Mouse (Mus musculus) left cerebral cortex, adult 2 months (tissue): ENCODE results near the gene Aldh4a1. TPM values are rescaled to one million over a fixed set of nuclear protein-coding genes. Genes with fewer than 3 reads are reported as not detected.

ENCODE experiments used
- DNase-seq, 2 experiments: peaks; one replicate each; pipeline ENCODE4 v3.0.0; 2021 to 2022; ENCODE audit warnings: low spot score in 2 of 2, mixed read lengths in 1 of 2; ENCODE audit errors: extremely low spot score in 1 of 2
- H3K27ac ChIP-seq: fragments of 200-600 bp; 2 replicates; pipeline ENCODE4 v1.8.1; 2022
- H3K4me3 ChIP-seq: fragments of 200-600 bp; 2 replicates; pipeline ENCODE4 v1.8.1; 2022
- CTCF ChIP-seq: fragments of 200-600 bp; IDR thresholded peaks from 2 replicates; pipeline ENCODE4 v1.8.1; 2022; ENCODE audit warnings: antibody characterized with exemption, mild to moderate bottlenecking, moderate library complexity
- intact Hi-C: fragments of 180-260 bp; cut with DNase I; formaldehyde crosslinking; loops from one replicate; pipeline ENCODE4 v1.15.1; 2025
- total RNA-seq, 2 experiments: library from RNA; stranded (reverse); gene quantifications; 2 replicates each; pipeline ENCODE4 v1.2.3; 2021

Aldh4a1 gene
- total RNA-seq, 2 experiments from 2014 or later: 16.9 to 17.0 TPM

DNA sequence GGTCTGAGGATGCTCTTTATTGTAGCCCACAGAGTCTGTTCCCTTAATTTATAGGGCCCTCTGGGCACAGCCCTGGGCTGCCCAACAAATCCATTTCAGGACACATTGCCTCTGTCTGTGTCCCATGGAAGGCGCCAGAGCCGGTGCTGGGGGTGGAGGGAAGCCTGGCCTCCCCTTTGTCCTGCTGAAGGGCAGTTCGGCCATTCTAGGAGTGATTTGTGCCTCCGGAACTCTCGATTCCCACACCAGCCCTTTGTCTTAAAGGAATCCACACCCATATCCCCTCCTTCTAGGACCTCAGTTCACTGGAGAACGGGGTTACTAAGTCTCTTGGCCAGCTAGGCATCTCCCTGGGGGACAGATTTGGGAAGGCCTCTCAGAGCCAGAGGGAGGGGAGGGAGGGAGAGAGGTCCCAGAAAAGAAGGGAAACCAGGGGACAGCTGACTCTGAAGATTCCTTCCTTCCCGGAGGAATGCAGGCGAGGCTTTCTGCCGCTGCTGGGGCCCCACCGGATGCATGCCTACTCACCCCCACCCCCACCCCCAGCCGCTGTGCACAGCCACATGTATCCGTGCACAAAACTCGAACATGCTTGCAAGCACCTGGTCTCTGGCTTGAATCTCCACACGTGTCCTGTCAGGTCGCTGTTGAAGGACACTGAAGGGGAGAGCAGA, 41.9 kb upstream of the Aldh4a1 start:
- no peak for DNase-seq
- intact Hi-C loops: no loop called here
- TF ChIP-seq CTCF: no peak
- Histone ChIP-seq H3K4me3 (peak overlapping the region; percentile 23), H3K27ac (peak overlapping the region; percentile 55)

- peak overlapping the region; percentile 55 for H3K27ac ChIP-seq
- DNase-seq: no peak
- intact Hi-C loops: no loop called here
- peak overlapping the region; percentile 11 for H3K4me3 ChIP-seq
- TF ChIP-seq CTCF: no peak
These were observed 41.1 kb upstream of the Aldh4a1 start for GRCm38 (mm10) chr4:139581427-139582051.

DNA sequence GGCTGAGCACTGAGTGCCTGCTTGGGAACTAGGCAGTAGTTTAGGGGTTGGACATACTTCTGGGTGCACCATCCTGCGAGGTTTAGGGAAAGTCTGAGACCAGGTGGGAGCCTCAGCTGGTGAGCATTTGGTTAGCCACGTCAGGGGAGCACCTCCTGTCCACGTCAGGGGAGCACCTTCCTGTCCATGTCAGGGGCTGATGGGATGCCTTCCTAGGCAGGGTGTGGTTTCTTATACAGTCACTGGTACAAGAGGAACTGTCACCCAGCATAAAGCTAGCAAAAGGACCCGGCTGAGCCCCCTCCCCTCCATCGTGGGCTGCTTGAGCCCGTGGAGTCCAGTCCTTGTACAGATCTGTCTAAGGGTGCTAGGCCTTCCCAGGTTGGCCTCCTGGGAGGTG, 40.3 kb upstream of the Aldh4a1 start:
- no peak overlapping the region for H3K4me3 ChIP-seq
- TF ChIP-seq CTCF: no peak
- H3K27ac ChIP-seq: no peak overlapping the region
- no peak for DNase-seq
- intact Hi-C loops: no loop called here

DNA sequence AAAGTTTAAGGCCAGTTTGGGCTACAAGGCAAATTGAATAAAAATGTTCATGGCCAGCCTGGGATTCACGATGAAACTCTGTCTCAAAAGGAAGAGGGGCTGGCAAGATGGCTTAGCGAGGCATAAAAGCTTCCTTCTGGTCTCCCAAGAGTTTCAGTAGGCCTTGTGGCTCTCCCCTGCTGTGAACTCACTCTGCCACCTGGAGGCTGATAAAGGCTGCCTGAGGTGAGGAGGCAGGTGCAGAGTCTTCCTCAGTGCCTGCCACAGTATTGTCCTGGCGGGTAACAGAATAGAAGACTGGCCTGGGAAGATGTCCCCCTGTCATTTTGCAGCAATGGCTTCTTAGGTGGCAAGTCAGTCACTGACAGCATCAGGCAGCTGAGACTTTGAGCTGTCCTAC, 39.8 kb upstream of the Aldh4a1 start:
- Histone ChIP-seq H3K4me3 (no peak overlapping the region), H3K27ac (no peak overlapping the region)
- TF ChIP-seq CTCF: no peak; the same call in 1 of the 2 replicates
- no peak for DNase-seq
- intact Hi-C loops: no loop called here

DNA sequence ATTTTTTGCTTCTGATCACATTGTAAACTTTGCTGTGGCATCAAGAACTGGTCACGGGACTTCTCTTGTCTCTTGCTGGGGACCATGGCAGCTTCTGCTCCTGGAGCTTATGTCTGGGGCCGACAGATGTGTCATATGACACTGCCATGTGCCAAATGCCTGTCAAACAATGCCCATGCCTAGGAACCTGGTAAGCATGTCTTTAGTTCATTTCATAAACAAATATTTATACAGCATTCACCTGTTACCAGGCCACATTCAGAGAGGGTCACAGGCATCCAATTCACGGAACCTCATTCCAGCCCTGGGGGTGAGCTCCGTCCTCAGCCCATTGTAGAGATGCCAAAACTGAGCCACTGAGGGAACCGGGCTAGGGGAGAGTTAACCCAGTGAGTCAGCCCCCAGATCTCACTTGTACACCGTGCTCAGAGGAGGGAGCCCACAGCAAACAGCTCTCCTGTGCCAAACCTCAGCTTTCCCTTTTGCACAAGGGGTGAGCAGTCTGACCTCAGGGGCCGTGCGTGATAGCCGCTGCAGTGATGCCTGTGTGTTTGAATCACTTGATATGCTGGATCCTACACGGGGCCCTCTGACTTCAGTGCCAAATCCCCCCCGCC, 38.9 kb upstream of the Aldh4a1 start:
- intact Hi-C loops: no loop called here
- no peak overlapping the region for H3K27ac ChIP-seq
- DNase-seq: no peak
- no peak overlapping the region for H3K4me3 ChIP-seq
- TF ChIP-seq CTCF: no peak

DNA sequence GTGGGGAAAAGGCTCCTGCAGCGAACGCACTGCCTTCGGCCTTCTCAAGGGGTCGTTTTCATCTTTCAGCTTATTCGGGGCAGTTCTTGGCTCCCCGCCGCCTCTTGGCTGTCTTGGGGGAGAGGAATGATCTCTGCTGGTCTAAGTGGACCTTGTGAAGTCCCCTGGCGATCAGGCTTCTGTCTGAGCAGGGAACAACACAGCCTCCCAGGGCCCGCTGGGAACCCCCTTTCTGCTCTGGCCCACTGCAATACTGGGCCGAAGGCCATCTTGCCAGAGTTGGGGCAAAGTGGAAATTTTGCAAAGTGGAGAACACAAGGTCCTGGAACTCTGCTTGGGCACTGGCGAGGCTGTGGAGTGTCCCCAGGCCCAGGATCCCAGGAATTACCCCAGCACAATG, 38.0 kb upstream of the Aldh4a1 start:
- no peak for TF ChIP-seq CTCF
- no peak for DNase-seq
- Histone ChIP-seq H3K27ac (no peak overlapping the region), H3K4me3 (no peak overlapping the region)
- intact Hi-C loops: no loop called here

GRCm38 (mm10) chr4:139585713-139586112, 37.0 kb upstream of the Aldh4a1 start:
- DNase-seq: no peak
- Histone ChIP-seq H3K27ac (no peak overlapping the region), H3K4me3 (no peak overlapping the region)
- intact Hi-C loops: no loop called here
- TF ChIP-seq CTCF: no peak

GRCm38 (mm10) chr4:139587370-139587769, 35.3 kb upstream of the Aldh4a1 start:
- TF ChIP-seq CTCF: no peak
- no peak overlapping the region for H3K4me3 ChIP-seq
- intact Hi-C loops: no loop called here
- DNase-seq: no peak
- H3K27ac ChIP-seq: no peak overlapping the region; the same call in 1 of the 2 replicates

DNA sequence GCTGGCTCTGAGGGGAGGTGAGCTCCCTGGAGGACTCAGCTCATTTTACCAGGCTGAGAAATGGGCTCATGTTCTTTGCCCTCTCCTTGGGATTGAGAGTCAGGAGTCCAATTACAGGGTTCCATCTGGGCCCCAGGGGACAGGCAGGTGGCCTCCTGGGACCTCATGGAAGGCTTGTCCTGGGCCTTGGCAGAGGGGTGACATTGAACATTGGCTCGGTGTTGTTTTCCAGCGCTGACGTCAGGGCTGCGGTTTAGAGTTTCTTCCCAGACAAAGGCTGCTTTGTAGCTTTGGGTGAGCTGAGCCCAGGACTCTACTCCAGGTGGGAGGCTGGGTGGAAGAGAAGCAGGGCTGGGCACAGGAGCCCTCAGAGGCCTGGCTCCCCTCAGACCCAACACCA, 34.9 kb upstream of the Aldh4a1 start:
- no peak for DNase-seq
- intact Hi-C loops: no loop called here
- Histone ChIP-seq H3K27ac (peak overlapping the region; percentile 32; the same call in 1 of the 2 replicates), H3K4me3 (no peak overlapping the region)
- no peak for TF ChIP-seq CTCF

DNA sequence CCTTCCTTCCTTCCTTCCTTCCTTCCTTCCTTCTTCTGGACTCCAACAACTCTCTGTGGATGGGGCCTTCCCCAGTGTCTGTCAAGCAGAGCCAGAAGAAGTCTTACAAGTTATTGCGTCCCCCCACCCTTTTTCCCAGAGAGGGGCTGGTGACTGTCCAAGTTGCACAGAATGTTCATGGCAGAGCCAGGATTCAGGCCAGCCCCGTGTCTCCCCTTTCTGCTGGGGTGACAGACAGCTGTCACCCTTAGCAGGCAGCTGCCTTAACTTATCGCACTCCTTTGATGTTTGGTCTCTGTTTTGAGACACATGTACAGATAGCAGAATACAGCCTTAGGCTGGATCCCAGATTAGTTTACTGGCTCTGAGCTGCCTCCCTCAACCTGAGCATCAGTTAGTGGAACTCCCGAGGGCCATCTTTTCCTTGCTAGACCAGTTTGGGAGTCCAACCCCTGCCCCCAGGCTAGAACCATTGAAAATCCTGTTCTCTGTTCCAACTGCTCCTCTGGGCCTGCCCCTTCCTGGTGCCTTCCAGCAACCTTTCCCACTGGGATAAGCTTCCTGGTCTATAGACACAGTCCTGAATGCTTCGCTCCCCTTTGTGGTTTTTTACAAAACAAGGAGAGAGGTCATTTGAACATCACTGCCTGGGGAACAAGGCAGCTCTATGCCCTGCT, 33.2 kb upstream of the Aldh4a1 start:
- TF ChIP-seq CTCF: no peak
- DNase-seq: no peak
- H3K4me3 ChIP-seq: no peak overlapping the region
- intact Hi-C loops: no loop called here
- no peak overlapping the region for H3K27ac ChIP-seq

GRCm38 (mm10) chr4:139590446-139590845, 32.2 kb upstream of the Aldh4a1 start:
- intact Hi-C loops: no loop called here
- H3K27ac ChIP-seq: no peak overlapping the region
- no peak for TF ChIP-seq CTCF
- DNase-seq: no peak
- no peak overlapping the region for H3K4me3 ChIP-seq

- peak overlapping the region; percentile 30; the same call in 1 of the 2 replicates for H3K27ac ChIP-seq
These were observed 29.8 kb upstream of the Aldh4a1 start for GRCm38 (mm10) chr4:139592895-139593294.

More at GRCm38 (mm10) chr4:139592895-139593294, 29.8 kb upstream of the Aldh4a1 start:
- no peak for TF ChIP-seq CTCF
- no peak for DNase-seq
- H3K4me3 ChIP-seq: no peak overlapping the region
- intact Hi-C loops: no loop called here
